Mouse (Mus musculus) gonadal fat pad, adult 2 months (tissue): ENCODE results near the gene Prss36. TPM values are rescaled to one million over a fixed set of nuclear protein-coding genes. Genes with fewer than 3 reads are reported as not detected.
"Not testable (repeated sequence)": the region's sequence is repeated elsewhere in the genome, so short reads cannot be mapped to it uniquely, and the experiment has no call there.

ENCODE experiments used
- DNase-seq: peaks from one replicate; pipeline ENCODE4 v3.0.0-alpha.2; 2012; ENCODE audit warnings: low read depth
- polyA plus RNA-seq: library from polyadenylated mRNA; depleted of rRNA; stranded (reverse); fragments of >200 nt; gene quantifications from 2 replicates; pipeline ENCODE4 v1.2.3, GENCODE M21; 2012; rRNA removed

Prss36 gene
- polyA plus RNA-seq, result 23.6 and 29.7 TPM in 2 replicates

- DNase-seq, result no peak
Measured at GRCm38 (mm10) chr7:127946470-127947023, at the start of gene Prss36. TSS of gene Prss36 (minus strand) at chr7:127946725.

- no peak for DNase-seq
Measured at GRCm38 (mm10) chr7:127993341-127993977, 46.9 kb upstream of the Prss36 start, which contains the start of gene Pycard. TSS of gene Pycard (minus strand) at chr7:127993867.

- DNase-seq, result no peak
Measured at GRCm38 (mm10) chr7:127992488-127993340, 46.2 kb upstream of the Prss36 start.

DNA sequence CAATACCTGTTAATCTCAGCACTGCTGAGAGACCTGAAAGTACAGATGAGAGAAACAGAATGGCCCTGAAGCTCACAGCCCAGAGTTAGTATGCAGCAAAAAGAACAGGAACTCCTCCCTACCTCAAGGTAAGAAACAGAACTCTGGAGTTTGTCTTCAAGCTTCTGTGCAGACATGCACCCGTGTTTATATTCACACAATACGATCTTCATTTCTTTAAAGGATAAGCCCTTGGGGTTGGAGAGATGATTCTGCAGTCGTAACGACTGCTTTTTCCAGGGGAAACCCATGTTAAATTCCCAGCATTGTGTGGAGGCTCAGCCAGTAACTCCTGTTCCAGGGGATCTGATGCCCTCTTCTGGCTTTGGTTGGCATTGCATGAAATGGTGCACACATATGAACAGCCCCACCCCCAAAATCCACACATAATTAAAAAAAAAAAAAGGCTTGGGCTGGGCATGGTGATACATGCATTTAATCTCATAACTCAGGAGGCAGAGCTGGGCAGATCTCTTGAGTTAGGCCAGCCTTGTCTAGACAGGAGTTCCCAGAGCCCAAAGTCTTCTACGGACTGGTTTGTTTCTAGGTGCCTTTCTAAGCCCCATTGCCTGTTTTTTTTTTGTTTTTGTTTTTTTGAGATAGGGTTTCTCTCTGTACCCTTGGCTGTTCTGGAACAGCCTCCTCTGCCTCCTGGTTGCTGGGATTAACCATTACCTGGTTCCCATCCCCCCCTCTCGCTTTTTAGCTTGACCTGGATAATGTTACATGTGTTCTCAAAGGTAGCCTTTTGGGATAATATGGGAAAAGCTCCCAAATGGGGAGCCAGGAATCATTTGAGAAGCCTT, 45.3 kb upstream of the Prss36 start:
- no peak for DNase-seq

DNA sequence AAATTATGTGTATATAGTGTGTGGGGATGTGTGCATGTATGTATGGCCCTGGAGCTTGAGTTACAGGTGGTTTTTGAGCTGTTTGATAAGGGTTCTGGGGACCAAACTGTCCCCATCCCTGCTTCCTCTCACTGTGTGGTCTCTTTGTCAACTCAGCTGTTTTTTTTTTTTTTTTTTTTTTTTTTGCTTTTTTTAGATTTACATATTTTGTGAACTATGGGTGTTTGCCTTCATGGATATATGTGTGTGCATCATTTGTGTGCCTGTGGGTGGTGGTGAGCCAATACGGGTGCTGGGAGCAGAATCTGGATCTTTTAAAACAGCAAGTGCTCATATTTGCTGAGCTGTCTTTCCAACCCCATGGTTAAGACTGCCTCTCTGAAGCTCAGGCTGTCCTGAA, 42.4 kb upstream of the Prss36 start:
- no peak for DNase-seq

DNA sequence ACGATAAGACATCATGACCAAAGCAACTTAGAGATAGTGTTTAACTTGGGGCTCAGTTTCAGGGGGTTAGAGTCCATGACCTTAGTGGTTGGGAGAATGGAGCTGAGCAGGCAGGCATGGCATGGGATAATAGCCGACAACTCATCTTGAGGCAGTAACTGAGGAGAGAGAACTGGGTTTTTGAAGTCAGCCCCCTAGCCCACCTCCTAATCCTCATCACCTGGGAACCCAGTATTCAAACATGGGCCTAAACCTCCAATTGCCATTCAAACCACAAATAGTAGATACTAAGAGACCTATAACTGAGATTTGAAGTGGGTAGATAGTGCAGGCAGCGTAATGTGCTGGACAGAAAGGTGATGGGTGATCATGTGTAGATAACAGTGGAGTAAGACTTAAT, 34.1 kb upstream of the Prss36 start:
- no peak for DNase-seq

GRCm38 (mm10) chr7:127978856-127979255, 32.3 kb upstream of the Prss36 start:
- no peak for DNase-seq

DNA sequence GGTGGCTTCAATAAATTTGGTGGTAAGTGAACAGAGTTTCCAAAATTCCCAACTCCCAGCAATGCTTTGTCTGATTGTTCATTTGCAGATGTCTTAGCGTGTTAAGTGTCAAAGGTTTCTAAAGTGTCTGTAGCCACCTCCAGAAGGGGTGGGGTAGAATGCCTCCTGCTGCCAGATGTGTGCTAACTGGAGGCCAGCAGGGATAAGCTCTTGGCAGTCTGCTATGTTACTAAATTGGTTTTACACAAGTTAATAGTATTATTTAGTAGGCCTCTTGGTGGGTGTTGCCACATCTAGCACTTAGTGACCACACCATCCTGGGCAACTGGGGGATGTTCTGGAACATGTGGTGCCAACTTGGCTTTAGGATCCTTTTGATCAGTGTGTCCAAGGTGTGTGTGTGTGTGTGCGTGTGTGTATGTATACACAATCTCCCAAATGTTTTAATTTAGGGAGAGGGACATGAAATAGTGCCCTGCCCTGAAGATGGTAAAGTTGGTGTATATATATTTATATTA, 27.9 kb upstream of the Prss36 start:
- DNase-seq, result no peak

DNA sequence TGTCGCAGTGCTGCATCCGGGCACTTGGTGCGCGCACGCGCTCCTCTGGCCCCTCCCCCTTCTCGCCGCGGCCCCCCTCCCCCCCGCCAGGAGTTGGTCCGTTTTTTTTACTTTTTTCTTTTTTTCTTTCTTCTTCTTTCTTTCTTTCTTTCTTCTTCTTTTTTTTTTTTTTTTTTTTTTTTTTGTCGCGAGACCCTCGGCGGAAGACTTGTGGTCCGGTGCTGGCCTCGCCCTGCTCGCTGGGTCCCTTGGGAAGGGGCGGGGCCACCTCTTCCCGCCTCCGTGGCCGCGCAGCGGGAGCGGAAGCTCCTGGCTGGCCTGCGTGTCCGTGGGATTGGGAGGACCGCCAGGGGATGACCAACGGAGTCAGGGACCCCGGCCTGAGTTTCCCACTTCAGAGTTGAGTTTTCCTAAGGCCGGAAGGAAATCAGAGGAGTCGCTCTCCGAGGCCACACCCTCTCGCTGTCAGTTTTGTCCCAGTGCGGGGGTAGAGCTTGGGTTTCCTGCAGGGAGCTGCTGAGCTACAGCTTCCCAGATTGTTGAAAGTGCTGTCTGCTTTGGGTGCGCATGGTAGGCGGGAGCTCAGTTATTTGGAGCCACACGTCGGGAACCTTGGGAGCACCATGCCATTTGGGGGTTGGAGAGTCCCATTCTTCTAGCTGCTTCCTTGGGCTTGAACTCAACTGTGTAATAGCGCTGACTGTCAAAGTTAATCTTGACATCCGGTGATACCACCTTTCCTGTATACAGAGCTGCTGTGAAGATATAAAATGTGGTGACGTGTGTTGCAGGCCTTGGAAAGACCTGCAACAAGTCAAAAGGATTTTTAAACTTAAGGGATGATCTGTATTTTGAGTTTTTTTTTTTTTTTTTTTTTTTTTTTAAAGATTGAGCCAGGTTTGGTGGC, 21.6 kb upstream of the Prss36 start:
- DNase-seq, result no peak

- no peak for DNase-seq
Measured at GRCm38 (mm10) chr7:127967004-127967921, 20.7 kb upstream of the Prss36 start, which contains the start of gene Fus. TSS of gene Fus (plus strand) at chr7:127967457.

GRCm38 (mm10) chr7:127966371-127966918, 19.9 kb upstream of the Prss36 start:
- no peak for DNase-seq

- no peak for DNase-seq
Measured at GRCm38 (mm10) chr7:127959364-127959763, 12.8 kb upstream of the Prss36 start.

GRCm38 (mm10) chr7:127952864-127953581, 6.5 kb upstream of the Prss36 start:
- no peak for DNase-seq

- DNase-seq, result no peak
Measured at GRCm38 (mm10) chr7:127944614-127945013, 1.9 kb downstream of the Prss36 start.

- DNase-seq, result not testable (repeated sequence)
Measured at GRCm38 (mm10) chr7:127942097-127942496, 4.4 kb downstream of the Prss36 start.

DNA sequence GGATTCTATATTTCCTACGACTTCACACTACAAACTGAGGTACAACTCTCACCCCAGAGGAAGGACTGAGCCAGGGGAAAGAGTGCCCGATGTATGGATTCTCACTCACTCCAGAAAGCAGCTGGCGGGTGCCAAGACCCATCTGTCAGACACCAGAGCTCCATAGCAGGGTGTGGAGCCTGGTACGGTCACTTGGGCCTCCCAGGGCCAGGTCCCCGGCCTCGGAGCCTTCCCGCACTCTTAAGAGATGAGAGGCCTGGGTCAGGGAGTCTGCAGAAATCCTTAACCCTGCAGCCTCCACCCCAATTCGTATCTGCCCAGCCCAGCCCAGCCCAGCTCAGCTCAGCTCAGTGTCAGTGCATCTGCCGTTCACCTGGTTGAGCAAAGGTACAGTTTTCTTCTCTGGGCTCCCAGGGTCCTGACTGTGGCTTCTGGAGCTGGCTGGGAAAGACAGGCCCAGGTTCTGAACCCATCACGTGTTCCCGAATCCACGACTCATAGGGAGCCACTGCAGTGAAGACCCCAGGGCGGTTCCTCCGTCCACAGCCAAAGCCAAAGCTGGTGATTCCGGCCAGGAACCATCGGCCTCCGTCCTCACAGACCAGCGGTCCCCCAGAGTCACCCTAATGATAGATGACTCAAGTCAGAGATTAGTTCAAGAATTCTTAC, 10.2 kb downstream of the Prss36 start:
- DNase-seq, result no peak

DNA sequence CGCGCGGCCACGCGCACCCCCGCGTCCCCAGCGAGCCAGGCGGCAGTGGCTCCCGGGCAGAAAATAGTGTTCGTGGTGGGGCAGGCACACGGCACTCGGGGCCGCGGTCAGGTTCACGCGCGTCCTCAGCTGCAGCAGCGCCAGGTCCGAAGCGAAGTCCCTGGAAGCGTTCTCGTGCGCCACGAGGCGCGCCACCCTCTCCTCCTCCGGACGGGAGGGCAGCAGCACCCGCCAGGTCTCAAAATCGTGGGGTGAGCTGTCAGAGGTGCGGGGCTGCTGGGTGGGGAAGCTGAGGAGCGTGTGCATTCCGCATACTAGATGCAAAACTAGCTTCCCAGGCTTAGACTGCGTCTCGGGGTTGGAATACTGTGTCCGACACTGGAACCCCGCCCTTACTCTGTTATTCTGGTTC, 10.8 kb downstream of the Prss36 start:
- DNase-seq, result no peak
